Mouse (Mus musculus): ENCODE results near the gene Dach1.

Gene Dach1

GRCm38 (mm10) chr14:97829865-97830264 lies 339.7 kb downstream of the Dach1 start:
- no peak for DNase-seq

- no peak for DNase-seq
These were observed 354.9 kb downstream of the Dach1 start for GRCm38 (mm10) chr14:97814555-97815175.

- DNase-seq = peak; percentile 8 to 13
These were observed 356.0 kb downstream of the Dach1 start for GRCm38 (mm10) chr14:97813557-97813956.

GRCm38 (mm10) chr14:97795385-97795952 lies 374.1 kb downstream of the Dach1 start:
- DNase-seq = no peak

- DNase-seq = no peak
These were observed 395.3 kb downstream of the Dach1 start for GRCm38 (mm10) chr14:97774135-97774767.

GRCm38 (mm10) chr14:97754400-97754799 lies 415.2 kb downstream of the Dach1 start:
- DNase-seq = no peak

- no peak for DNase-seq
These were observed 415.6 kb downstream of the Dach1 start for GRCm38 (mm10) chr14:97753973-97754372.

GRCm38 (mm10) chr14:97743252-97743651 lies 426.3 kb downstream of the Dach1 start:
- no peak for DNase-seq

- no peak for DNase-seq
These were observed 426.8 kb downstream of the Dach1 start for GRCm38 (mm10) chr14:97742785-97743184.

Data from cerebellum, postnatal 25 days (tissue).